Comparison of ENCODE assay signal across 7 mouse cellular contexts in the genomic region with DNA sequence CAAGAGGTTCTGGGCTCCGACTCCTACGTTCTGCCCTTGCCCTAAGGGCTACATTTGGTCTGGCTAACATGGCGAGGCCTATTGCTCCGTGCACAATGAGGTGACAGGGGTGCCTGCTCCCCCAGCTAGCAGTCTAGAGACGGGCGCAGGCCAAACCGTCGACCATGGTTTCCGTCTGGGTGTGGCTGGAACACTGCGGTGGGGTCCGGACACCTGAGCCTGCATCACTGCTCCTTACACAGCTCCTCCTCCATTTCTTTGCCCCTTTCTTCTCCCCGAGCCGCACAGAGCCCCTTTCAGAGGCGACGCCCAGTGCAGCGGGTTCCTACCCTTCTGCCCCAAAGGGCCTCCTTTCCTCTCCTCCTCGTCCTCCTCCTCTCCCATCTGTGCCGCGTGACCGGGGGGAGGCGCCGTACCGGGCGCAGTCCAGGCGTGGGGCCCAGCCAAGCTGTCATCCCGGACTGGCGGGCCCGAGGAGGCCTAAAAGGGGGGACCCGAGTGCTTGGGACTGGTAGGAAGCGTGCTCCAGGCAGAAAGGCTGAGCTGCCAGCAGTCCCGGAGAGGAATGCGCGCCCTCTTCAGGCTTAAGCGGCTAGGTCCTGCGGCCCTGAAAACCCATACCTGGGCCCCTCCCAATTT. TPM values are rescaled to one million over a fixed set of nuclear protein-coding genes. Genes with fewer than 3 reads are reported as not detected.
DNase-seq lines count a peak whose midpoint lies in the region; ATAC-seq and TF ChIP-seq lines count a peak whose summit lies in the region.

No protein-coding gene starts in this region.

- peak overlapping the region; percentile 49 for H3K9ac ChIP-seq in hindbrain, embryonic 12.5 days
- peak overlapping the region; percentile 31 for H3K9ac ChIP-seq in limb, embryonic 14.5 days (ENCODE audit: low read depth, low read length, severe bottlenecking)
- no peak overlapping the region for H3K9ac ChIP-seq in midbrain, embryonic 14.5 days (replicated peaks; ENCODE audit: low read length)

- no peak for TF ChIP-seq POLR2A in limb, embryonic 14.5 days (IDR thresholded peaks at IDR 0.05; ENCODE audit: borderline replicate concordance, extremely low read depth, insufficient read depth, insufficient read length)

- peaks cover 18% of the 10 kb centered on the region for H3K4me1 ChIP-seq in hindbrain, embryonic 12.5 days
- H3K4me1 ChIP-seq in limb, embryonic 14.5 days (ENCODE audit: control insufficient read depth, insufficient read depth, low read length), result peaks cover 11% of the 10 kb centered on the region
- H3K4me1 ChIP-seq in midbrain, embryonic 14.5 days (ENCODE audit: control insufficient read depth, insufficient read depth, low read length), result no peaks in the 10 kb centered on the region

- peak overlapping the region; percentile 37 for H3K4me3 ChIP-seq in hindbrain, embryonic 12.5 days
- peak overlapping the region; percentile 39 for H3K4me3 ChIP-seq in limb, embryonic 14.5 days (replicated peaks; ENCODE audit: low read length)
- H3K4me3 ChIP-seq in midbrain, embryonic 14.5 days (replicated peaks; ENCODE audit: low read depth, low read length), result peak overlapping the region; percentile 32

- peak; percentile 77 for DNase-seq in ZHBTc4 (ENCODE audit: low read depth, low spot score)
- DNase-seq in cerebellum, adult 8-10 months, result peak; percentile 75
- DNase-seq in frontal cortex, postnatal 14 days (ENCODE audit: low spot score in 2 of 2), result peak; percentile 24 to 33
- DNase-seq in limb, embryonic 14.5 days (ENCODE audit: low spot score), result peak; percentile 79
- DNase-seq in midbrain, embryonic 14.5 days, result peak; percentile 49
- peak; percentile 65 to 70 for DNase-seq in spleen, postnatal 36 days (ENCODE audit: low spot score in 2 of 2)

- no peaks in the 10 kb centered on the region for H3K36me3 ChIP-seq in hindbrain, embryonic 12.5 days
- H3K36me3 ChIP-seq in limb, embryonic 14.5 days (ENCODE audit: control insufficient read depth, insufficient read depth, low read length), result no peaks in the 10 kb centered on the region
- H3K36me3 ChIP-seq in midbrain, embryonic 14.5 days (ENCODE audit: control insufficient read depth, insufficient read depth, low read length), result no peaks in the 10 kb centered on the region

- under 1% methylated on average over 35 of the region's 35 CpGs for WGBS in hindbrain, embryonic 12.5 days
- 1% methylated on average over 35 of the region's 35 CpGs for WGBS in limb, embryonic 14.5 days
- WGBS in midbrain, embryonic 14.5 days, result under 1% methylated on average over 34 of the region's 35 CpGs

- peak; percentile 53 for ATAC-seq in hindbrain, embryonic 12.5 days (ENCODE audit: low FRiP score)
- peak; percentile 38 for ATAC-seq in limb, embryonic 14.5 days (ENCODE audit: low FRiP score, low read depth)
- peak; percentile 18; the same call in 1 of the 2 replicates for ATAC-seq in midbrain, embryonic 14.5 days (ENCODE audit: low FRiP score, low TSS enrichment)

- no peak overlapping the region for H3K27ac ChIP-seq in hindbrain, embryonic 12.5 days
- H3K27ac ChIP-seq in limb, embryonic 14.5 days (replicated peaks; ENCODE audit: low read depth, low read length), result peak overlapping the region; percentile 52; the same call in 1 of the 2 replicates
- H3K27ac ChIP-seq in midbrain, embryonic 14.5 days (replicated peaks; ENCODE audit: low read depth, low read length), result no peak overlapping the region

- H3K4me2 ChIP-seq in hindbrain, embryonic 12.5 days (replicated peaks), result peak overlapping the region; percentile 69
- peak overlapping the region; percentile 66 for H3K4me2 ChIP-seq in limb, embryonic 14.5 days (replicated peaks; ENCODE audit: low read depth, low read length, severe bottlenecking)
- H3K4me2 ChIP-seq in midbrain, embryonic 14.5 days (ENCODE audit: low read length), result peak overlapping the region; percentile 61

- H3K9me3 ChIP-seq in hindbrain, embryonic 12.5 days (replicated peaks), result no peaks in the 10 kb centered on the region
- no peaks in the 10 kb centered on the region for H3K9me3 ChIP-seq in limb, embryonic 14.5 days (ENCODE audit: control insufficient read depth, low read length)
- H3K9me3 ChIP-seq in midbrain, embryonic 14.5 days (ENCODE audit: control insufficient read depth, low read length), result no peaks in the 10 kb centered on the region

- H3K27me3 ChIP-seq in hindbrain, embryonic 12.5 days, result peaks cover 20% of the 10 kb centered on the region
- no peaks in the 10 kb centered on the region for H3K27me3 ChIP-seq in limb, embryonic 14.5 days (ENCODE audit: control insufficient read depth, insufficient read depth, low read length)
- peaks cover 16% of the 10 kb centered on the region; the same call in 1 of the 2 replicates for H3K27me3 ChIP-seq in midbrain, embryonic 14.5 days (ENCODE audit: control insufficient read depth, insufficient read depth, low read length)

RNA-seq across cellular contexts. Expression of gene Ccne1, which starts 21.6 kb away (rescaled TPM):
- polyA plus RNA-seq in hindbrain, embryonic 12.5 days (2016; fragmentation: Nextera tagmentation; extraction: Ambion mirVana), result 36.1 and 36.7 TPM in 2 replicates
- polyA plus RNA-seq in limb, embryonic 14.5 days (2012; rRNA removed), result 59.9 and 66.6 TPM in 2 replicates
- 67.8 and 71.8 TPM in 2 replicates for polyA plus RNA-seq in limb, embryonic 14.5 days (2014; fragmentation: Nextera tagmentation; extraction: Ambion mirVana)
- 11.9 and 14.1 TPM in 2 replicates for polyA plus RNA-seq in midbrain, embryonic 14.5 days (2014; fragmentation: Nextera tagmentation; extraction: Ambion mirVana)

Comparison
In these comparisons a context has a peak if more than half of its experiments do, and no peak if none do; other contexts are left out.
1. DNase-seq: peak in every context shown above with its lines; median percentile 79 in limb, embryonic 14.5 days; 77 in ZHBTc4; 75 in cerebellum, adult 8-10 months; 68 in spleen, postnatal 36 days; 49 in midbrain, embryonic 14.5 days; 28 in frontal cortex, postnatal 14 days.